Mouse (Mus musculus): Measurements from ENCODE around the gene Mfap5. TPM values are rescaled to one million over a fixed set of nuclear protein-coding genes. Genes with fewer than 3 reads are reported as not detected.
"Not testable (repeated sequence)": the region's sequence is repeated elsewhere in the genome, so short reads cannot be mapped to it uniquely, and the experiment has no call there.

Mfap5 gene
- 10 to 100 TPM; 82.5 to 86.0 TPM for total RNA-seq (2021)
- long read RNA-seq, experiment 1, transcript Mfap5-207 (10 exons, 1,506 nt): major isoform, 110 of 134 reads
- long read RNA-seq, experiment 1, partial matches to known transcripts: 6 of 134 reads
- long read RNA-seq, experiment 1, other reads (novel, unspliced or antisense): 13 of 134 reads
- long read RNA-seq, experiment 2, transcript Mfap5-207 (10 exons, 1,506 nt): major isoform, 79 of 93 reads
- long read RNA-seq, experiment 2, partial matches to known transcripts: 5 of 93 reads
- long read RNA-seq, experiment 2, other reads (novel, unspliced or antisense): 6 of 93 reads

GRCm38 (mm10) chr6:122505545-122505944 lies at the start of gene Mfap5:
Gene Mfap5, plus strand, starts transcription at chr6:122505845.
- intact Hi-C loops (cut with DNase I): no loop called here
- no peak for DNase-seq

- intact Hi-C loops (cut with DNase I): no loop called here
- DNase-seq: no peak
These were observed 46.5 kb upstream of the Mfap5 start for GRCm38 (mm10) chr6:122458946-122459693.

- intact Hi-C loops (cut with DNase I): no loop called here
- DNase-seq: no peak
These were observed 39.4 kb upstream of the Mfap5 start for GRCm38 (mm10) chr6:122466092-122466713.

GRCm38 (mm10) chr6:122469030-122469640 lies 36.5 kb upstream of the Mfap5 start:
- intact Hi-C loops (cut with DNase I): no loop called here

GRCm38 (mm10) chr6:122470240-122470639 lies 35.4 kb upstream of the Mfap5 start:
- no peak for DNase-seq
- intact Hi-C loops (cut with DNase I): no loop called here

More at GRCm38 (mm10) chr6:122469030-122469640, 36.5 kb upstream of the Mfap5 start:
- no peak for DNase-seq

- DNase-seq; intact Hi-C loops (cut with DNase I): not testable (repeated sequence)
These were observed 34.2 kb upstream of the Mfap5 start for GRCm38 (mm10) chr6:122471461-122471860.

- intact Hi-C loops (cut with DNase I): no loop called here
- no peak for DNase-seq
These were observed 27.6 kb upstream of the Mfap5 start for GRCm38 (mm10) chr6:122478062-122478461.

- no peak for DNase-seq
These were observed 20.0 kb upstream of the Mfap5 start for GRCm38 (mm10) chr6:122485401-122486296.

GRCm38 (mm10) chr6:122486297-122487117 lies 19.1 kb upstream of the Mfap5 start:
- intact Hi-C loops (cut with DNase I): no loop called here
- peak in 1 of 2 experiments; percentile 10 for DNase-seq

More at GRCm38 (mm10) chr6:122485401-122486296, 20.0 kb upstream of the Mfap5 start:
- intact Hi-C loops (cut with DNase I): no loop called here

GRCm38 (mm10) chr6:122490929-122491512 lies 14.6 kb upstream of the Mfap5 start:
- DNase-seq: no peak
- intact Hi-C loops (cut with DNase I): no loop called here

- intact Hi-C loops (cut with DNase I): no loop called here
These were observed 14.1 kb upstream of the Mfap5 start for GRCm38 (mm10) chr6:122491557-122491956.

GRCm38 (mm10) chr6:122492479-122492878 lies 13.2 kb upstream of the Mfap5 start:
- no peak for DNase-seq
- intact Hi-C loops (cut with DNase I): no loop called here

More at GRCm38 (mm10) chr6:122491557-122491956, 14.1 kb upstream of the Mfap5 start:
- DNase-seq: peak; percentile 58 to 74

GRCm38 (mm10) chr6:122493799-122494472 lies 11.7 kb upstream of the Mfap5 start:
- intact Hi-C loops (cut with DNase I): loop anchor here (2.0 kb wide), 1 partner anchor 67 kb away; no protein-coding TSS in a partner anchor

GRCm38 (mm10) chr6:122495082-122495881 lies 10.4 kb upstream of the Mfap5 start:
- peak; percentile 24 to 35 for DNase-seq
- intact Hi-C loops (cut with DNase I): loop anchor here (2.0 kb wide), 1 partner anchor 66 kb away; no protein-coding TSS in a partner anchor

More at GRCm38 (mm10) chr6:122493799-122494472, 11.7 kb upstream of the Mfap5 start:
- no peak for DNase-seq

GRCm38 (mm10) chr6:122496501-122496900 lies 9.1 kb upstream of the Mfap5 start:
- peak in 1 of 2 experiments; percentile 36 for DNase-seq
- intact Hi-C loops (cut with DNase I): loop anchor here (2.0 kb wide), 1 partner anchor 22 kb away; no protein-coding TSS in a partner anchor

- DNase-seq: no peak
- intact Hi-C loops (cut with DNase I): no loop called here
These were observed 7.0 kb upstream of the Mfap5 start, which contains the start of gene Rimklb for GRCm38 (mm10) chr6:122498661-122499060. Gene Rimklb, minus strand, starts transcription at chr6:122498761.

GRCm38 (mm10) chr6:122505041-122505440 lies 604 bp upstream of the Mfap5 start:
- DNase-seq: no peak
- intact Hi-C loops (cut with DNase I): no loop called here
